Mouse (Mus musculus) skeletal muscle tissue, postnatal 0 days (tissue): ENCODE measurements around the gene Abcf1. TPM values are rescaled to one million over a fixed set of nuclear protein-coding genes. Genes with fewer than 3 reads are reported as not detected.

Experiments used
- microRNA counts: library from miRNA; unstranded; fragments of <30 nt; microRNA quantifications from one replicate; lab custom pipeline; 2015
- microRNA-seq, 2 experiments: library from miRNA; unstranded; fragments of <30 nt; microRNA quantifications; one replicate each; pipeline ENCODE4; 2016
- polyA plus RNA-seq: library from polyadenylated mRNA; unstranded; fragments of >200 nt; fragmentation: Nextera tagmentation; extraction: Ambion mirVana; gene quantifications from 2 replicates; pipeline ENCODE4 v1.2.1, GENCODE M21; 2015

Gene Abcf1
- polyA plus RNA-seq, result 62.2 and 75.8 TPM in 2 replicates

GRCm38 (mm10) chr17:35969418-35970389, at the start of gene Abcf1:
Gene Abcf1 (minus strand): TSS chr17:35969761.

GRCm38 (mm10) chr17:35979401-35980362, 10.1 kb upstream of the Abcf1 start, which contains the start of the genes Gnl1 and Prr3:
Gene Gnl1 (plus strand): TSS chr17:35979851.
Gene Prr3 (minus strand): TSS chr17:35980236.

GRCm38 (mm10) chr17:35916297-35917142, 53.0 kb downstream of the Abcf1 start, which contains the start of the genes Mrps18b and Ppp1r10:
Gene Mrps18b (minus strand): TSS chr17:35916389.
Gene Ppp1r10 (plus strand): TSS chr17:35916434.

GRCm38 (mm10) chr17:35909919-35910369, 59.6 kb downstream of the Abcf1 start, which contains the start of gene Atat1:
Gene Atat1 (minus strand): TSS chr17:35910075.

MicroRNAs encoded within 50 kb of the gene (microRNA counts, 519-probe panel; counts per million panel counts)
- microRNA mmu-miR-1894-3p (lab: Ali Mortazavi, UCI) (296 counts per million, percentile 58 among the panel's probes with 10 or more counts), microRNA mmu-miR-1894-5p (lab: Ali Mortazavi, UCI) (296 counts per million, percentile 58 among the panel's probes with 10 or more counts), microRNA mmu-miR-877 (lab: Ali Mortazavi, UCI) (296 counts per million, percentile 58 among the panel's probes with 10 or more counts)

Small RNA genes lying within 50 kb of the gene (microRNA-seq; reads per million reads assigned to microRNA genes)
- gene Mir1894 (0 reads per million in 2 experiments), gene Mir877 (47.1 to 47.2 reads per million in 2 experiments)

Other genes with a start within 250 kb of the Abcf1 start
- 25.3 and 27.7 TPM in 2 replicates for gene Ier3, start 148.1 kb downstream of the Abcf1 start, polyA plus RNA-seq
- 68.5 and 77.6 TPM in 2 replicates for gene Flot1, start 146.5 kb downstream of the Abcf1 start, polyA plus RNA-seq
- gene Tubb5, start 131.5 kb downstream of the Abcf1 start, polyA plus RNA-seq, result 177 and 210 TPM in 2 replicates
- gene Mdc1, start 128.2 kb downstream of the Abcf1 start, polyA plus RNA-seq, result 1.5 and 2.0 TPM in 2 replicates
- 23.9 and 27.0 TPM in 2 replicates for gene Nrm, start 108.4 kb downstream of the Abcf1 start, polyA plus RNA-seq
- gene Ppp1r18, start 104.2 kb downstream of the Abcf1 start, polyA plus RNA-seq, result 15.3 and 21.1 TPM in 2 replicates
- gene Dhx16, start 89.9 kb downstream of the Abcf1 start, polyA plus RNA-seq, result 11.4 and 12.8 TPM in 2 replicates
- 51.1 and 65.0 TPM in 2 replicates for gene 2310061I04Rik, start 72.3 kb downstream of the Abcf1 start, polyA plus RNA-seq
- 13.1 and 13.8 TPM in 2 replicates for gene Atat1, start 59.7 kb downstream of the Abcf1 start, polyA plus RNA-seq
- 73.1 and 80.9 TPM in 2 replicates for gene Mrps18b, start 53.4 kb downstream of the Abcf1 start, polyA plus RNA-seq
- 17.9 and 26.3 TPM in 2 replicates for gene Ppp1r10, start 53.3 kb downstream of the Abcf1 start, polyA plus RNA-seq
- gene Gnl1, start 10.1 kb upstream of the Abcf1 start, polyA plus RNA-seq, result 23.3 and 25.8 TPM in 2 replicates
- 8.5 and 10.2 TPM in 2 replicates for gene Prr3, start 10.5 kb upstream of the Abcf1 start, polyA plus RNA-seq
- gene H2-T24, start 50.8 kb upstream of the Abcf1 start, polyA plus RNA-seq, result 1.8 TPM in 2 replicates
- 10.8 and 13.2 TPM in 2 replicates for gene H2-T23, start 63.1 kb upstream of the Abcf1 start, polyA plus RNA-seq
- 11.7 and 13.4 TPM in 2 replicates for gene H2-T22, start 73.0 kb upstream of the Abcf1 start, polyA plus RNA-seq
- not detected in 2 replicates for gene Gm6034, start 73.2 kb upstream of the Abcf1 start, polyA plus RNA-seq
- 0.12 TPM in 1 of 2 replicates, not detected in the other for gene Gm11127, start 88.6 kb upstream of the Abcf1 start, polyA plus RNA-seq
- not detected in 2 replicates for gene Gm19684, start 151.9 kb upstream of the Abcf1 start, polyA plus RNA-seq
- not detected in 2 replicates for gene Gm7030, start 159.7 kb upstream of the Abcf1 start, polyA plus RNA-seq
- gene Gm8909, start 198.8 kb upstream of the Abcf1 start, polyA plus RNA-seq, result not detected in 2 replicates
- gene H2-T3, start 220.5 kb upstream of the Abcf1 start, polyA plus RNA-seq, result not detected in 2 replicates